Mouse (Mus musculus) heart, postnatal 4 days (tissue): Measurements from ENCODE around the gene Nol10. TPM values are rescaled to one million over a fixed set of nuclear protein-coding genes. Genes with fewer than 3 reads are reported as not detected.

Source experiments
- DNase-seq: peaks from one replicate; pipeline ENCODE4 v3.0.0; 2021
- total RNA-seq, 2 experiments: library from RNA; stranded (reverse); gene quantifications; 2 replicates each; pipeline ENCODE4 v1.2.3; 2021

Nol10 gene
- 10 to 100 TPM; 10.4 to 11.3 TPM for total RNA-seq

DNA sequence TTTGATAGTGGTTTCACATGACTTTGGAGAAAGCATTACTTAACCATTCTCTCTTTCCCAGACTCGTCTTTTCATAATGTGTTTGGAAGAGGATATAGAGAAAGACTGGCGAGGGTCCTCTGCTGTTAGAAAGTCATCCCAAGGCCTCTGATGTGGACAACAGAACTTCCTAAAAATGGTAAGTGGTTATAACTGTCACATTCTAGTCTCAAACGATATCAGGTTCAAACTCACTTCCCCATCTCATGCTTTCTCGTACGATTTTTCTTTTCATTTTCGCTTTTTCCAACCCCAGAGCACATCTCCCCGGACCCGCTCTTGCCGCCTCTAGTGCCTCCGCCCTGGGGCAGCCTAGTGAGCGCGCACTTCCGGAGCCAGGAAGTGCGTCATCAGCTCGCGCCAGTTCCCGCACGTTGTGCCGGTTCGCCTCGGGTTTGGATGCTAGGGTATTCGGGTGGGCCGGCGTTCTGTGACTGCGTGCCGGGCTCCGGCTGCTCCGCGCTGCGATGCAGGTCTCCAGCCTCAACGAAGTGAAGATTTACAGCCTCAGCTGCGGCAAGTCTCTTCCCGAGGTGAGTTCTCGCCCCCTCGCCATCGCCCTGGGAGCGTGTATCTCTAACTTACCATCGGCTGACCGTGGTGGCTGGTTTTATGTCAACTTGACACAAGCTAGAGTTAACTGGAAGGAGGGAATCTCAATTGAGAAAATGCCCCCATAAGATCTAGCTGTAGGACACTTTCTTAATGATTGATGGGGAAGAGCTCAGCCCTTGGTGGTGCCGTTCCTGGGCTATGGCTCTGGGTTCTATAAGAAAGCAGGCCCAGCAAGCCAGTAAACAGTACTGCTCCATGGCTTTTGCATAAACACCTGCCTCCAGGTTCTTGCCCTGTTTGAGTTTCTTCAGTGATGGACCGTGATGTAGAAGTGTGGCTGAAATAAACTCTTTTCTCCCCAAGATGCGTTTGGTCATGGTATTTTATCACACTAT, at the start of gene Nol10:
TSS of gene Nol10 (plus strand) at position 411 of the 989 bp plus-strand sequence.
- DNase-seq = peak; percentile 90

DNA sequence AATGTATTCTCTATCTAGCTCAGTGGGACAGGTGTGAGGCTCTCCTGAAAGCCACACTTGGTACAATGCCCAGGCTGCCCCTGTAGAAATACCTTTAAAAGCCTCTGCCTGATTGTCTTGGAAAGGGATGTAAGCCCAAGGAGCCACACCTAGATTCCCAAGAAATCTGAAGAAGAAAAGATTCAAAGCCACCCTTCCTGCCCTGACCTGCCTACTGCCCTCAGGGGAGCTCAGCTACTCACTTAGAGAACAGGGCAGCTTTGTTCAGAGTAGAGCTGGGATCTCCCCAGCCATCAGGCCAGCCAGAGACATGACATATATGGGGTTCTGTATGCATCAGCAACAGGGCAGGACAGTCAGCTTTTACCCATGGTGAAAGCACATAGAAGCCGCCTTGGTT, 48.4 kb upstream of the Nol10 start:
- no peak for DNase-seq

DNA sequence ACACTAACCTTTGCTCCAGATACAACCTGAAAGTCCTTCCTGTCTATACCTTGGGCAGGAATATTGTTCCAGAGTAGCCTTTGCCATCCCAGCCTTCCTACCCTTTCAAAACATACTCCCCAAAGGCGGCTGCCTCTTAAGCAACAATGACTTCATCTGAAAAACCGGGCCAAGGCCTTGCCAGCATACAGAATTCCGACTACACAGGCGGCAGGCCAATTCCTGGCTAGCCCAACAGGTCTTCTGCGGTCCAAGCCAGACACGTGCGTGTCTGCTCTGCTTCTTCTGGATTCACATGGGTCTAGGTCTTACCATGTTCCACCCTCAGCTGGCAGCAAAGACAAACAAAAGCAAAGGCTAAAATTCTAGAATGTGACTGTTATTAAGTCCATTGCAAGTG, 42.8 kb upstream of the Nol10 start:
- no peak for DNase-seq

DNA sequence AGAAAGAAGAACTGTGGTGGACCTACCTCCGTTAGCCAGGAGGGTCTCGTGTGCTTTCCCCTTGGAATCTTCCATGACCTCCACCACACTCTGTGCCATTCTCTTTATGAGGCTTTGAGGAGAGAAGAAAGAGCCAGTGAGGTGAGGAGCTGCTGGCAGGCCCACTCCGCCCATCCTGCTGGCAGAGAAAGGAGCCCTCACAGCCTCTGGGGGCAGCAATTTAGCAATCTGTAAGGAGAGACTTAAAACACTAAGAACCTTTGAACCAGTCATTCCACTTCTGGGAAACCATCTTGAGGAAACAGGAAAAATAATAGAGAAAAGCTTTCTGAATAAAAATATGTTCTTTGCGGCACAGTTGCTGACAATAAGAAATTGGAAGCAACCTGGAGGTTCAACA, 40.0 kb upstream of the Nol10 start:
- DNase-seq = no peak

DNA sequence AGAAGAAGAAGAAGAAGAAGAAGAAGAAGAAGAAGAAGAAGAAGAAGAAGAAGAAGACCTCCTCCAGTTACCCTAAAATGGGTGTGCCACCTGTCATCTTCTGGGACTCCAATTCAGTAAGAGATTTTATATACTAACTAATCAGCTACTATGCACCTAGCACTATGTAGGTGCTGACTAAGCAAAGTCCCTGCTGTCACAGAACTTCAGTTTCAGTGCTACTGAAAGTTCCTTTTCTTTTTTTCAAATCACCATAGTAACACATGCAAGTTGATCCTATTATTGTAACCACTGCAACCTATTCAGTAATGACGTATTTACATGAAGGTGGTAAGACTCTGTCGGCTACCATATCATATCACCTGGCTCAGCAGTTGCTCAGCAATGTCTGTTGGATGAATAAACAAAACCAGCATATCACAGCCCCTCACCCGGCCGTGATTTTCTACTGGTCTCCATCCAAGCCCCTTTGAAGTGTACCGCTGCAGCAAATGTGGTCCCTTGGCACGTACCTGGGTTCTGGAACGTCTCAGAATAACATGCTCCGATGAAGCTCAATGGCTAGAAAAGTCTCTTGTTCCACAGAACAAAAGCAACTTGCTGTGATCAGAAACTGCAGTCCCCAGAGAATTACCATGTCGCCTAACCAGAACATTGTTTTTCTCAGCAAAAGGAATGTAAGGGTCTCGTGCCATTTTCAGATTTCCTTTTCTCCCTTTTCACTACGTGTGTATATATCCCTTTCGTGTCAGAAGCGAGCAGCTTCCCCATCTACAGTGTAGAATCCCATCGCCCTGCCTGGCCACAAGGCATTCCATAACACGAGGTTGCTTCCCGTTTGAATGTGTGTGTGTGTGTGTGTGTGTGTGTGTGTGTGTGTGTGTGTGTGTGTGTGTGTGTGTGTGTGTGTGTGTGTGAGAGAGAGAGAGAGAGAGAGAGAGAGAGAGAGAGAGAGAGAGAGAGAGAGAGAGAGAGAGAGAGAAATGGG, 37.1 kb upstream of the Nol10 start:
- no peak for DNase-seq

DNA sequence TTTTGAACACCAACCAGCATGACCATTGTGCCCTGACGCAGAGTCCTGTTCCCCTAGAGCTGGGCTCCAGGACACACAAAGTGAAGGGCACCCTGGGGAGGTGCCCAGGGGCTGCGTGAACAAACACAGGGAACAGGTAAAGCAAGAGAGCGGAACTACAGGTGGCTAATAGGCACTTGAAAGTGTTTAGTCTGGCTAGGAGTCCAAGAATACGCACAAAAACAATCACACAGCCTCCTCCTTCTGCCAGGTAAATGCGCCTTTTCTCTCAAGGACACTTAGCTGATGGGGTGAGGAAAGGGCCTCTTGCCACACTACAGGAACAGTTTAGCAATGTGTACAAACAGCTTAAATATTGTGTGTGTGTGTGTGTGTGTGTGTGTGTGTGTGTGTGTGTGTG, 32.2 kb upstream of the Nol10 start:
- DNase-seq = no peak

DNA sequence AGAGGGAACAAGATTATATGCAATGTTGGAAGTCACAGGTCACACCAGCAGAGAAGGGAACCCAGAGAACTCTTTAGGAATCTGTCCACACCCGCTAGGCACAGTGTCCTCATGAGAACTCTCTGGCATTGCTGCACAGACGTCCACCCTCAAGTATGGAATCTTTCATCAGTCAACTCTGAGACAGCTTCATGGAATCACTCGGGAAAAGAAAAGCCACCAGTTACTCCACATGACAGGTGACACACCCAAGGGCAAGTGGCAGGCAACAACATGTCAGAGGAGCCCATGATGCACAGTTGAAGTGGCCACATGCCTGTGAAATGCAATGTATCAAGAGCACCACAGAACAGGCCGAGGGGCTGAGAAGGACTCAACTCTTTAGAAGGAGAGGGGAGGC, 30.3 kb upstream of the Nol10 start:
- no peak for DNase-seq

DNA sequence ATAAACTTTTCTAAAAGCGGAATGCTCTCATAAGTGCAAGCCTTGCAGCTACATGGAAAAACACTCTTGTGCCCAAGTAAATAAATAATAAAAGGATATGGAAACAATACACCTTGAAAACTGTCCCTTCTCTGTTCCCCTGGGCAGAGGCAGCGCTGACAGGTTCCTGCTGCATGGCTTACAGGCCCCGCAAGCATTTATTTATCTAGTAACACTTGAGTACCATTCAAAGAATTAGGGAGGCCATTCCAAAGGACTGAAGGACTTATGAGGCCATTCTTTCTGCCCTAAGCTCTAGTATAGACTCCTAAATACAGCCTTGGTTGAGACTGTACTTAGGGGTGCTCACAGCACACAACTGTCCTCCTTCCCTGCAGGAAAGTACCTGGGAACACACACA, 29.8 kb upstream of the Nol10 start:
- no peak for DNase-seq

DNA sequence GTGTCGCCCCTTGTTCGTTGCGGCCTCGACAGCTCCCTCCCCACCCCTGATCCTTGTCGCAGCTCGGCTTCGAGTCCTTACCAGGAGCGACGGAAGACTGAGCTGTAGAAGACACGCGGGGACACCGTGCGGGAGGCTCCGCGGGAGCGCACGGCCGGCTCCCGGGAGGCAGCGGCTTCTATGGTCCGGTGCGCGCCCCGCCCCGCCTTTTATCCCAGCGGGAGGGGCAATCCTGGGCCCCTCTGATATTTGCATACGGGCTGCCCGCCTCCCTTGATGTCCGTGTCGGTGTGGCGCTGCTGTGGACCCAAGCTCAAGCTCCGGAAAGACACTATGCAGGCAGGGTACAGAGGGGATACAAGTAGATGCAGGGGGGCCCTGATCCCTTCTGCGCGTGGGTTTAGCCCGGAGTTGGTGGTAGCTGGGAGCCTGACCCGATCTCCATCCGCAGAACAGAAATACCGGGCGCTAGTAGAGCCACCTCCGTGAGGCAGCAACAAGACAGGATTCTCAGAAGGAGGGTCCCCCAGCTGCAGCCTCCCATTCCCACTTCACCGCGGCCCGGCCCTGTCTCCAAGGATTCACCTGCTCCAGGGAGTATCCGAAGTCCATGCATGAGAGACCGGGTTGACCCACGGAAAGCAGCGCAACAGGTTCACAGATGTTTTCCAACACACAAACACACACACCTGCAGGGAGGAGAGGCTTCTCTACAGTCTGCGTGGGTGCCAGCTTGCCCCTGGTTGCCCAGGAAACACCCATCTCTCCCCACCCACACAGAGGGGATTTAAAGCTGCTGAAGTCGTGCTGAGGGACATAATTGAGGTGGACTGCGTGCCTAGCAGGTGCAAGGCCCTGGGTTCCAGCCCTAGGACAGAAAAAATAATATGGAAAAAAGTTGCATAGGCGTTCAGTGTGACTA, 23.4 kb upstream of the Nol10 start:
- DNase-seq = peak; percentile 7

DNA sequence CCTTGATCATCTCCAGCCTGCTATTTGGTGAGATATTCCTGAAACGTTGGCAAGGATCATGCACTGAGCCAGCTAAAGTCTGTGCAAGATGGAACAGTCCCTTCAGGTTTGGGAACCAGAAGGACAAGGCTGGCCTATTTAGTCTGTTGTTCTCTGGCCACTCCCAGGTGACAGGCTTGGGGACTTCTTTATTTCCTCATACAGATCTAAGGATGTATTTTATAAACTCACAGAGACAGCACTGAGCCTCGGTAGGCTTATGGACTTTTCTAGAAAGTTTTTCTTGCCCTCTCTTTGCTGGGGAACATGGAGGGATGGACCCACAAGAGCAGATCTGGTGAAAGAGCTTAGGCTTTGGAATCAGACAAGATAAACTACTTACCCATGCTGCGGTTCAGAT, 19.0 kb upstream of the Nol10 start, which contains the start of gene Atp6v1c2:
TSS of gene Atp6v1c2 (minus strand) at position 101 of the 400 bp plus-strand sequence.
- no peak for DNase-seq

DNA sequence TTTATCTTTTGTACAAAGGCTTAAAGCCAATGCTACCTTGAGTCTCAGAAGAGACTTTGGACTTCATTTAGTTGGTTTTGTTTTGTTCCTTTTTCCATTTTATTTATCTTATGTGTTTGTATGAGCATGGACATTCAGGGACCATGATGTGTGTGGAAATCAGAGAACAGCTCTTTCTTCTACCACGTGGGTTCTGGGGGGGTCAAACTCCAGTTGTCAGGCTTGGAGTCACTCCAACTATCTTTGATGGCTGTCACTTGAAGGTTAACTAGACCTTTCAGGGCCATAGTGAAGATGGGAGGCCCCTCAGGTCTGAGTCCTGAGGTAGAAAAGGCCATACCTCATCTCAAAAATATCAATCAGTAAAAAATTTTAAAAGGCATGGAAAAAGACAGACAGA, 14.8 kb upstream of the Nol10 start:
- no peak for DNase-seq

DNA sequence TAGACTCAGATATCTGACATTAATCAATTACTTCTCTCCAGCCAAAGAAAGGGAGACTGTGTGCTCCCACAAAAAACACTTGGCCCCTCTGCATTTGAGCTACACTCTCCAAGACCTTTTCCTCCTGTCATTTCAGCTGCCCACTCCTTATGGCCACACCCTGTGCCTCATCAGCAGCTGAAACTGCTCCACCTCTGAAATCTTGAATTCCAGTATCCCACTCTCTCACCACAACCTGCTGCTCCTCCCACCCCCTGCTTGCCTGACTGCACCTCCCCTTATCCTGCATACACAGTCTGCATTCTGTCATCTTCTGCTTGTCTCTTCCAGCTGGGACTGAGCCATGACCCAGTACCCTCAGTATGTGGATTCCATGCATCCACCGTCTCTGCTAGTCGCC, 9.9 kb upstream of the Nol10 start:
- DNase-seq = no peak

DNA sequence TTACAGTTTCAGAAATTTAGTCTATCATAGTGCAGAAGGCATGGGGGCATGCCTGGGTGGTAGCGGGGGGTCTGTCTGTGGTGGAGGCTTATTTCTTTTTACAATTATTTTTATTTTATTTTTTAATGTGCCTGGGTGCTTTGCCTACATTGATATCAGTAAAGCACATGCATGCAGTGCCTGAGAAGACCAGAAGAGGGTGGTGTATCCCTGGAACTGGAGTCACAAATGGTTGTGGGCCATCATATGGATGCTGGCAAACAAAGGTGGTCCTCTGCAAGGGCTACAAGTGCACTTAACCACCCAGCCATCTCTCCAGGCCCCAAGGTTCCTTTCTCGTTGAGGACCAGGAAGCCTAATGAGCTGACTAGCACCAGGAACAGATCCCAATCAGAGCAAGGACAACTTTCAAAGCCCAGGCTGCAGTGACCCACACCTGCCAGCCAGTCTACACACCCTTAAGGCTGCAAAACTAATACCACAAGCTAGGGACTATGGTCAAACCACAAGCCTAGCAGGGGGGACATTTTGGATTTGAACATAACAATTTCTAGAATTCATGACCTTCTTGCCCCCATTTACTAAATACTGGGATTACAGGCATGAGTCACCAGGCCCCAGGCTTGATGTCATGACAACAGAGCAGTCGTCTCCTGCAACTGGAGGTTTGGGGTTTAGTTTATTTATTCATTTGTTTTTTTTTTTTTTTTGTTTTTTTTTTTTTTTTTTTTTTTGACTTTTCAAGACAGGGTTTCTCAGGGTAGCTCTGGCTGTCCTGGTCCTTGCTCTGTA, 8.9 kb upstream of the Nol10 start:
- no peak for DNase-seq

DNA sequence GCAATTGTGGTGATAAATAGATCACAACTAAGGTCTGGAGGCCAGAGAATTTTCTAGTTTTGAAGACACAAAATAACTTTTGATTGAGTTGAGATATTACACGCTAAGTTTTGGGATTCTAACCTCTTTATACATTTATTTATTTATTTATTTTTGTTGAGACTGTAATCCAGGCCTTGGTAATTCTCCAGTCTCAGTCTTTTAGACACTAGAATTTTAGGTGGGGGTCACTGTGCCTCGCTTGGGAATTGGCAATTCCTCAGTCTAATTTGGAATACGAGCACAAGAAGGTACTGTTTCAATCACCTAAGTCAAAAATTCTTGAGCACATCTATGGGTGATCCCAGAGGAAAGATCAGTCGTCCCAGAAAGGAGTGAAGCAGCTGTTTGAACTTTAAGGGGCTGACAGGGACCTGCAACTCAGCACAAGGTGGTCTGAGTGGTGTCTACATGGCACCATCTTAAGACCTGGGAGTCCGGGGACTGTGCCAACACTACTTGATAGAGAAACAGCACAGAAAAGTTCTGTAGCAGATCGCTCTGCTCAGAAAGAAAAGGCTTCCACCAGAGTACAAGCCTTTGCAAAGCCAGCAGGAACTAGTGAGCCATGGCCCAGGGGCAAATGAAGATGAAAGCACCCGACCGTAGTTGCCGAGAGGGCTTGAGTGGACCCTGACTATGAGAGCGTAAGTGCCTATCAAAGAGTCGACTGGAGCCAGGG, 771 bp upstream of the Nol10 start:
- peak; percentile 10 for DNase-seq

DNA sequence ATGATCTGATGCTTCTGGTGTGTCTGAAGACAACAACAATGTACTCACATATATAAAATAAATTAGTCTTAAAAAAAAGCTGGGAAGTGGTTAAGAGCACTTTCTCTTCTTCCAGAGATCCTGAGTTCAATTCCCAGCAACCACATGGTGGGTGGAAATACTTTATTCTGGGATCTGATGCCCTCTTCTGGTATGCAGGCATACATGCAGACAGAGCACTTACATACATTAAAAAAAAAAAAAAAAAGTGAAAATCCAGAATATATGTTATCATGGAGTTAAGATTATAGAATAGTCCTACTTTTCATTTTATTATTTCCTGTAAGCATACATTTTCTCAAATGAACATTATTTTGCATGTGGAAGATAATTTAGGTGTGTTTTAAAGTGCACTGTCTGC, 1.8 kb downstream of the Nol10 start:
- DNase-seq = no peak

DNA sequence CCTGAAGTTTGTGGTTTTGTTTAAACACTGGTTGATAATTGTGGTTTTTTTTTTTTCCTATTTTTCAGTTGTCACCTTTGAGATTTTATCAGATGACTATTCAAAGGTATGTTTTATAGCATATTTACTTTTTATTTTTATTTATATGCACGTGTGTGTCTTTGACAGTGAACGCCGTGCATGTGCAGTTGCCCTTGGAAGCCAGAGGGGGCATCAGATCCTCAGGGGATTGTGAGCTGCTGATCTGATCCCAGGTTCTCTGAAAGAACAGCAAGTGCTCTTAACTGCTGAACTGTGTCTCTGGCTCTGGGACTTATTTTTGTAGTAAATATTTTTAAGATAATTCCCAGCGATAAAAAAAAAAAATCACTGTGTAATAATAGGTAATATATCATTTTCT, 8.6 kb downstream of the Nol10 start:
- no peak for DNase-seq

DNA sequence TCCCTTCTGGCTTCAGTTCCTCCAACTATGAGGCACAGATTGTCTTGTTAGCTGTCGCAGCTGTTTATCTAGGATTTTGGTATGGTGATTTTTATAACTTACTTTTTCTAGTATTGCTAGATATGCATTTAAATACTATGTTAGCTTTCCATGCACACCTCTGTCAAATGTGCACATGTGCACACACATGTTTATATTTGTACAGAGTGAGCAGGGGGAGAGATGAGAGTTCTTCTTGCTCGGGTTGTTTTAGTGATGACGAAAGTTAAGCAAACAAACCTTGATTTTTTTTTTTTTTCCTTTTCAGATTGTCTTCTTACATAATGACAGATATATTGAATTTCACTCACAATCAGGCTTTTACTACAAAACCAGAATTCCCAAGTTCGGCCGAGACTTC, 9.5 kb downstream of the Nol10 start:
- no peak for DNase-seq

DNA sequence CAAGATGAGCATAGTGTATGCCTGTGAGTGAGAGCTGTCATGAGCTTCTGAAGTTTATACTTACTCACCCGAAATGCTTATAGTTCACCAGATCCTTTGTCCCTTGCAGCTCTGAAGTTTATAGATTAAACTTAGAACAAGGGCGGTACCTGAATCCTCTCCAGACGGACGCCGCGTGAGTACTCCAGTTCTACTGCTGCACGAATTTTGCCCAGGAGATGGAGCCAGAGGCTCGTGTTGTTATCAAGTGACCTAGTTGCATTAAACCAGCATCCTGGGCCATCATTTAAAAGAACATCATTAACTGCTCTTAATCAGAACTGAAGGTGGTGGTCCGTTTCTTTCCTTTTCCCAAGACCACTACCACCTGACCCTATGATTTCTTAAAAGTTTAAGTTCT, 10.7 kb downstream of the Nol10 start:
- peak; percentile 28 for DNase-seq

DNA sequence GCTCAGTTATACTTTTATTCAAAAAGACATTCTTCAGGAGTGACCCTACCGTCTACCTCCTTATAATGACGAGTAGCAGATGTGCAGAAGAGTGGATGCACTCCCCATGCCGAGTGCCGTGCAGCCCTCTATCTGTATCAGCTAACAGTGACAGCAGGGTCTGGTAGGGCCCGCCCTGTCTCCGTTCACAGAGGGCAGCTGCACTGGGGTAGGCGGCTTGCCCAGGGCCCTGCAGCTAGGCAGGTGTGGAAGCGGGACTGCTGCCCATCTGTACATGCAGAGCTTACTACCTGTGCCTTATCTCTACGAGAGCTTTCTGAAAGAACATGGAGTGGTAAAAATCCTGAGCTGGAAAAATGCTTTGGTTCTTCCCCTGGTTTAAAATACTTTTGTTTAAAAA, 11.8 kb downstream of the Nol10 start:
- no peak for DNase-seq

DNA sequence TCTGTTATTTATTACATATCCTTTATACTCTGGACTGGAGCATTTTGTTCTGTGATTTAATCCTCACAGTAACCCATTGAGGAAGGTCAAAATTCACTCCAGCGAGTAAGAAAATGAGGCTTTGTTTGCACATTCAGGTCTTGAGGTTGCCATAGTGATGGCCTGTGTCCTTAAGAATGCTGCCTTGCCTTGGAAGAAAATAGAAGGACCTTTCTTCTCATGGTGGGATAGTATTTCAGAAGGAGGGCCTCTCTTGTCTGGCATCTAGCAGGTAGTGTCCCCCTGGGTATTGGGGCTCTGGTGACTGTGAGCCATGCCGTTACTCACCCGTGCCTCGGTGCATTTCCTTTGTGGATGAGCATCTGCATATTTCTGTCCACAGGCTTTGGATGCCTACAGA, 12.4 kb downstream of the Nol10 start:
- no peak for DNase-seq
